Mouse (Mus musculus): ENCODE results near the gene Hook2. TPM values are rescaled to one million over a fixed set of nuclear protein-coding genes. Genes with fewer than 3 reads are reported as not detected.
A peak's percentile ranks its signal among the peaks of the same experiment; 100 is the strongest.

Gene Hook2
- polyA plus RNA-seq, 1 experiment from 2014 or later = 34.5 TPM

- no peak overlapping the region for H3K4me3 ChIP-seq (ENCODE audit: low read depth, low read length)
- H3K27ac ChIP-seq (ENCODE audit: low read length) = peak overlapping the region; percentile 89
- 74% methylated on average over 15 of the region's 15 CpGs for WGBS
- H3K4me2 ChIP-seq (replicated peaks; ENCODE audit: low read depth, low read length) = no peak overlapping the region
- H3K27me3 ChIP-seq (ENCODE audit: control insufficient read depth, insufficient read depth, low read length) = 0 out of 2 replicates have a peak, but pooled peaks cover 3% of the 10 kb centered on the region
- ATAC-seq (ENCODE audit: insufficient number of reproducible peaks, insufficient read depth, low FRiP score, low read depth) = no peak
- no peak overlapping the region for H3K9ac ChIP-seq (replicated peaks; ENCODE audit: low read depth, low read length)
- H3K36me3 ChIP-seq (ENCODE audit: control insufficient read depth, insufficient read depth, low read length) = no peaks in the 10 kb centered on the region
- no peaks in the 10 kb centered on the region for H3K9me3 ChIP-seq (ENCODE audit: control insufficient read depth, low read depth, low read length)
- H3K4me1 ChIP-seq (ENCODE audit: control insufficient read depth, insufficient read depth, low read length) = peaks cover 65% of the 10 kb centered on the region
Observed at GRCm38 (mm10) chr8:84981644-84982498, 8.5 kb upstream of the Hook2 start.

- Histone ChIP-seq H3K4me3 (ENCODE audit: low read depth, low read length) (no peak overlapping the region), H3K27ac (ENCODE audit: low read length) (peak overlapping the region; percentile 89), H3K36me3 (ENCODE audit: control insufficient read depth, insufficient read depth, low read length) (no peaks in the 10 kb centered on the region), H3K4me1 (ENCODE audit: control insufficient read depth, insufficient read depth, low read length) (peaks cover 61% of the 10 kb centered on the region), H3K9ac (replicated peaks; ENCODE audit: low read depth, low read length) (no peak overlapping the region), H3K27me3 (ENCODE audit: control insufficient read depth, insufficient read depth, low read length) (0 out of 2 replicates have a peak, but pooled peaks cover 3% of the 10 kb centered on the region), H3K4me2 (replicated peaks; ENCODE audit: low read depth, low read length) (no peak overlapping the region), H3K9me3 (ENCODE audit: control insufficient read depth, low read depth, low read length) (no peaks in the 10 kb centered on the region)
- 55% methylated on average over 3 of the region's 3 CpGs for WGBS
- no peak for ATAC-seq (ENCODE audit: insufficient number of reproducible peaks, insufficient read depth, low FRiP score, low read depth)
Observed at GRCm38 (mm10) chr8:84982499-84983011, 7.8 kb upstream of the Hook2 start.

DNA sequence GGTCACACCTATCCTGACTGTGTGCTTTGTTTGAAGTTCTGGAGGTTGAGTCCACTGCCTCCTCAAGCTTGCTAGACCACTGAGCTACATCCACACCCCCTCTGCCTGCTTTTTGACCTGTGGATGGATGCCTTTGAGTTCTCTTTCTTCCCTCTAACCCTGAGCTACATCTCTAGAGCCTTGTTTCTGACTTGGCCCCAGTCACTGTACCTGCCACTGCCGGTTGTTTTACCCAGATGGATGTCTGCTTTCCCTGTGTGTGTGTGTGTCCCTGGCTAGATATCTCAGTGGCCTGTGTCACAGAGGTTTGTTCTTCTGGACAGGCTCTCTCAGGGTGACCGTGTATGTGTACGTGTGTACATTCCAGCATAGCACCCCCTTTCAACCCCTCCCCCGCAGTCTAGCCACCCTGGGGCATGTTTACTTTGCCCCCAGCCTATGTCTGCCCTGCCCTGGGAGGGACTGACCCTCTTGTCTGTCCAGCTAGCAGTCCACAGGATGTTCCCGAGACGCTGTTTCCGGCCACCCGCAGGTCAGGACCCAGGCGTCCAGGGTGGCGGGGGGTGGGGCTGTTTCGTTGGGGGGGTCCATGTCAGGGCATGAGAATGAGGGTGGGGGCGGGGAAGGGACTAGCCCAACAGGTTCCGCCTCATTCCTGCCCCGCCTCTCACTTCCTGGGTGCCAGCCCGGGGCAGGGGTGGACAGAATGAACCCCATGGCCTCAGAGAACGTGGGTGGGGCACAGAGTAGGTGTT, 5.9 kb upstream of the Hook2 start:
- H3K9me3 ChIP-seq (ENCODE audit: control insufficient read depth, low read depth, low read length) = no peaks in the 10 kb centered on the region
- 0 out of 2 replicates have a peak, but pooled peaks cover 3% of the 10 kb centered on the region for H3K27me3 ChIP-seq (ENCODE audit: control insufficient read depth, insufficient read depth, low read length)
- H3K4me2 ChIP-seq (replicated peaks; ENCODE audit: low read depth, low read length) = peak overlapping the region; percentile 99
- 6% methylated on average over 16 of the region's 16 CpGs for WGBS
- peak overlapping the region; percentile 89 for H3K27ac ChIP-seq (ENCODE audit: low read length)
- peaks cover 47% of the 10 kb centered on the region for H3K4me1 ChIP-seq (ENCODE audit: control insufficient read depth, insufficient read depth, low read length)
- peak overlapping the region; percentile 39; the same call in 1 of the 2 replicates for H3K4me3 ChIP-seq (ENCODE audit: low read depth, low read length)
- ATAC-seq (ENCODE audit: insufficient number of reproducible peaks, insufficient read depth, low FRiP score, low read depth) = no peak; the same call in 1 of the 2 replicates
- no peak overlapping the region for H3K9ac ChIP-seq (replicated peaks; ENCODE audit: low read depth, low read length)
- H3K36me3 ChIP-seq (ENCODE audit: control insufficient read depth, insufficient read depth, low read length) = no peaks in the 10 kb centered on the region

- under 1% methylated on average over 23 of the region's 23 CpGs for WGBS
- Histone ChIP-seq H3K9ac (replicated peaks; ENCODE audit: low read depth, low read length) (peak overlapping the region; percentile 33; the same call in 1 of the 2 replicates), H3K27me3 (ENCODE audit: control insufficient read depth, insufficient read depth, low read length) (0 out of 2 replicates have a peak, but pooled peaks cover 3% of the 10 kb centered on the region), H3K27ac (ENCODE audit: low read length) (peak overlapping the region; percentile 89), H3K36me3 (ENCODE audit: control insufficient read depth, insufficient read depth, low read length) (no peaks in the 10 kb centered on the region), H3K9me3 (ENCODE audit: control insufficient read depth, low read depth, low read length) (no peaks in the 10 kb centered on the region), H3K4me1 (ENCODE audit: control insufficient read depth, insufficient read depth, low read length) (peaks cover 41% of the 10 kb centered on the region), H3K4me3 (ENCODE audit: low read depth, low read length) (peak overlapping the region; percentile 39), H3K4me2 (replicated peaks; ENCODE audit: low read depth, low read length) (peak overlapping the region; percentile 99)
- ATAC-seq (ENCODE audit: insufficient number of reproducible peaks, insufficient read depth, low FRiP score, low read depth) = no peak
Observed at GRCm38 (mm10) chr8:84985049-84985683, 5.2 kb upstream of the Hook2 start.

DNA sequence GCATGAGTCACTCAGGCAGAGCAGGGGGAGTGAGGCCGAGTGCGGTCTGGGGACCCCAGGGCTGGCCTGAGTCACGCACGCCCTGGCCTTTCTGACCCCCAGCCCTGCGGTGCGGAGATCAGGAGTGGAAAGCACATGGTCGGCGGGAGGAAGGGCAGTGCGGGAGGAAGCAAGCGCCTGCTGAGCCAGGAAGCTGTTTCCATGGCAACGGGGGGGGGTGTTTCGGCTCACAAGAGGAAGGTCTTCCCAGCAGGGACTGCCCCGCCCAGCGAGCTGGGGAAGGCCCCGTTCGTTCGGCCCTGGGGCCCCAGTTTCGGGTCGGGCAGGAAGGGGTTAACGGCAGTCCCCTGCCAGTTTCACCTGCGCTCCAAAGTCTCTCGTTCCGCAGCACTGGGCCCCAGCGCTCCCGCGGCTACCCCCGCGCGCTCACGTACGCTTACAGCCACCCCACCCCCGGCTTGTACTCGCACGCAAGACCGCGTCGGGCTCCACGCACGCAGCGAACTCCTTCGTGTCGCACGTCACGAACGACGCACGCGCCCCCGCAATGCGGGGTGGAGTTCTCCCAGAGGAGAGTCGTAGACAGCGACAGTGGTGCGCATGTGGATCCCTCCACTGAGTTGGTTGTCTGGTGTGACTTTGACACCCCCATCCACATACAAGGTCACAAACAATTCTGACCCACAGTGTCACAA, 4.6 kb upstream of the Hook2 start:
- Histone ChIP-seq H3K9ac (replicated peaks; ENCODE audit: low read depth, low read length) (peak overlapping the region; percentile 33; the same call in 1 of the 2 replicates), H3K4me3 (ENCODE audit: low read depth, low read length) (peak overlapping the region; percentile 39), H3K27ac (ENCODE audit: low read length) (peak overlapping the region; percentile 89), H3K36me3 (ENCODE audit: control insufficient read depth, insufficient read depth, low read length) (no peaks in the 10 kb centered on the region), H3K9me3 (ENCODE audit: control insufficient read depth, low read depth, low read length) (no peaks in the 10 kb centered on the region), H3K4me2 (replicated peaks; ENCODE audit: low read depth, low read length) (peak overlapping the region; percentile 99), H3K27me3 (ENCODE audit: control insufficient read depth, insufficient read depth, low read length) (0 out of 2 replicates have a peak, but pooled peaks cover 3% of the 10 kb centered on the region), H3K4me1 (ENCODE audit: control insufficient read depth, insufficient read depth, low read length) (peaks cover 36% of the 10 kb centered on the region)
- WGBS = under 1% methylated on average over 53 of the region's 53 CpGs
- peak; percentile 50 for ATAC-seq (ENCODE audit: insufficient number of reproducible peaks, insufficient read depth, low FRiP score, low read depth)

DNA sequence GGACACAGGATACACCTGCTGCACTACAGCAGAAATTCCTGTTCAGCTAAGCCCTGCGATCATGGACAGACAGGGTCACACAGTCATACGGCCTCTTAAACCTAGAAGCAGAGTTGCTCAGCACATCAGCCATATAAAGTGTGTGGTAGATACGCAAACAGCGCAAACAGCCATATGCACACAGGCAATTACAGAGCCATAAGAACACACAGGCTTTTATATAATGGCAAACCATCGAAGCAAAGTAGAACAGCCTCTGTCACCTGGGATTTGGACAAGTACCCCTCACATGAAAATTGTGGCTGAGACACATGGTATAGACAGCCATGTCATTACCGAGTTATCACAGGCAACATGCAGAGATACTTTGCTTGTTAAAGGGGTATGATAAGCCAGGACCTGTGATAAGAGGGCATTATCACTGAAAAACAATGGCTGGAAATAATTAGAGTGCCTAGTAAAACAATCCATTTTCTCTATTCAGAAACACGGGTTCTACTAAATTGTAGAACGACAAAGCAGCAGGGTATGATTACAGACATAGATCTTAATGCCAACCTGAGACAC, 3.9 kb upstream of the Hook2 start:
- peak overlapping the region; percentile 39 for H3K4me3 ChIP-seq (ENCODE audit: low read depth, low read length)
- ATAC-seq (ENCODE audit: insufficient number of reproducible peaks, insufficient read depth, low FRiP score, low read depth) = no peak
- peaks cover 33% of the 10 kb centered on the region for H3K4me1 ChIP-seq (ENCODE audit: control insufficient read depth, insufficient read depth, low read length)
- H3K9ac ChIP-seq (replicated peaks; ENCODE audit: low read depth, low read length) = peak overlapping the region; percentile 33; the same call in 1 of the 2 replicates
- H3K9me3 ChIP-seq (ENCODE audit: control insufficient read depth, low read depth, low read length) = no peaks in the 10 kb centered on the region
- peak overlapping the region; percentile 89 for H3K27ac ChIP-seq (ENCODE audit: low read length)
- peak overlapping the region; percentile 99 for H3K4me2 ChIP-seq (replicated peaks; ENCODE audit: low read depth, low read length)
- WGBS = 31% methylated on average over 8 of the region's 8 CpGs
- 0 out of 2 replicates have a peak, but pooled peaks cover 3% of the 10 kb centered on the region for H3K27me3 ChIP-seq (ENCODE audit: control insufficient read depth, insufficient read depth, low read length)
- no peaks in the 10 kb centered on the region for H3K36me3 ChIP-seq (ENCODE audit: control insufficient read depth, insufficient read depth, low read length)

GRCm38 (mm10) chr8:84987388-84987787, 3.0 kb upstream of the Hook2 start:
- peaks cover 28% of the 10 kb centered on the region for H3K4me1 ChIP-seq (ENCODE audit: control insufficient read depth, insufficient read depth, low read length)
- H3K9me3 ChIP-seq (ENCODE audit: control insufficient read depth, low read depth, low read length) = no peaks in the 10 kb centered on the region
- no peak overlapping the region for H3K4me3 ChIP-seq (ENCODE audit: low read depth, low read length)
- H3K36me3 ChIP-seq (ENCODE audit: control insufficient read depth, insufficient read depth, low read length) = no peaks in the 10 kb centered on the region
- WGBS = 80% methylated on average over 5 of the region's 5 CpGs
- ATAC-seq (ENCODE audit: insufficient number of reproducible peaks, insufficient read depth, low FRiP score, low read depth) = no peak
- H3K27me3 ChIP-seq (ENCODE audit: control insufficient read depth, insufficient read depth, low read length) = 0 out of 2 replicates have a peak, but pooled peaks cover 3% of the 10 kb centered on the region
- no peak overlapping the region for H3K27ac ChIP-seq (ENCODE audit: low read length)
- no peak overlapping the region for H3K9ac ChIP-seq (replicated peaks; ENCODE audit: low read depth, low read length)
- H3K4me2 ChIP-seq (replicated peaks; ENCODE audit: low read depth, low read length) = no peak overlapping the region
